Mouse (Mus musculus): ENCODE measurements around the gene Igsf8.
A peak's percentile ranks its signal among the peaks of the same experiment; 100 is the strongest.

The Igsf8 gene

DNA sequence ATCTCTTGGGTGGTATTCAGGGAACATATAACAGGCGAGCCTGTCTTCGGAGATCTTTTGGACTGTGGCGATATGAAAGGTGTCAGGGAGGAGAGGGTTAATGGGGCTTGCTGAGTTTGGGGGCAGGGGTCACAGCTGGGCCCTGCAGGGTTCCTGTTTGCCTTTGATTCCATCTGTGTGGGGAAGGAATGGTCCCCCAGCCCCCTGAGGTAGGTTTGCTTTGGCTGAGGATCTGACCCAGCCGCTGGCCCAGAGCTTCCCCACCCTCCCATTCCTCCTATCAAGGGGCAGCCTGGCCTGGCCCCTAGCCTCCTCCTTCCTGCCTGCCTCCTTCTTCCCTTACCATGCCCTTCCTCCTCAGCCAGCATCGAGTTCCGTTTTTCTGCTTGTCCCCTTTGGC lies 41.4 kb downstream of the Igsf8 start:
- no peak for DNase-seq (ENCODE audit: low spot score in 2 of 2)

DNA sequence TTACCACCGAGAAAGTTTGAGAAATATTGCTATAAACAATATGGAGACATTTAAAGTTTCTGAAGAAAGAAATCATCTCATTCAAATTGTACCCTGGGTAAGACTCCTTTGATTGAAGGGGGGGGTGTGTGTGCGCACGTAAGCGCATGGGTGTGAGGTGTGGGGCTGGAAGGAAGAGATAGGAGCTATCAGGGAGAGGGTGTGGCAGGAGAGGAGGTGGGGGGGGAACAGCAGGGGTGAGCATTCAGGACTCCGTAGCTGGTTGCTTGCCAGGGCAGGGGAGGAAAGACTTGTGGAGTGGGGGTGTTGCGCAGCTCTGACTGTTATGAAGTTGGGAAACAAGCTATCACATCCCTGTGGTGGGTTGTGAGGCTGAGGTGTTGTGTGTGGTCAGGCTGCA lies 43.0 kb downstream of the Igsf8 start:
- DNase-seq (ENCODE audit: low spot score in 2 of 2): no peak

DNA sequence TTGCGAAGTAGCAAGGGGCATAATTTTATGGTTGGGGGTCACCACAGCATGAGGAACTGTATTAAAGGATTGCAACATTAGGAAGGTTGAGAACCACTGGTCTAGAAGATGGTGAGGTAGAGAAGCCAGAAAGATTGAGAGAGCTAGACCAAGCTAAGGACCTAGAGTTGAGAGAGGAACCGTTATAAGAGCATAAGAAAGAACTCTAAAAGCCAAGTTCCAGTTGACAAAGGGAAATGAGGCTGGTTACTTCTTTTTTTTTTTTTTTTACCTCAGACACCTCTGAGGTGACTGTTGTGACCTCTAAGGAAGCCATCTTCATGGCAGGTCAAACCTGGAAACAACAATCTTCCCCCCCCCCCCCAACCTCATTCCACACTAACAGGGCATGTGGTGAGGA lies 43.7 kb downstream of the Igsf8 start:
- DNase-seq (ENCODE audit: low spot score in 2 of 2): no peak

DNA sequence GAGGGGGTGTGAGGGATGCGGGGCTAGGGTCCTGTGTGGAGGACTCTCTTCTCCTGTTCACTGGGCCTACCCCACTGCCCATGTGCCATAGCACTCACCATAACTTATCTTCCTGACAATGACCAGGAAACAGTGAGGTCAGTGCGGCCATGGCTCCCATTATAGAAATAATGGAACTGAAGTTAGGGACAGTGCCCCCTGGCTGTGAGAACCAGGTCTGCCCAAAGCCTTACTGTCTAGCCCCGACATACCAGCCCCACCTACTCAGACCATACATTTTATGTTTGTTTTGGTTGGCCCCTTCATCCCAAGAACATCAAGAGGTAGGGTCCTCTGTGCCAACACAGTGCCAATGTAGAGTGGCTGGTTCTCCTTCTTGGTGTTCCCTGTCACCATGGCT lies 44.2 kb downstream of the Igsf8 start:
- DNase-seq (ENCODE audit: low spot score in 2 of 2): peak in 1 of 2 experiments; percentile 13

DNA sequence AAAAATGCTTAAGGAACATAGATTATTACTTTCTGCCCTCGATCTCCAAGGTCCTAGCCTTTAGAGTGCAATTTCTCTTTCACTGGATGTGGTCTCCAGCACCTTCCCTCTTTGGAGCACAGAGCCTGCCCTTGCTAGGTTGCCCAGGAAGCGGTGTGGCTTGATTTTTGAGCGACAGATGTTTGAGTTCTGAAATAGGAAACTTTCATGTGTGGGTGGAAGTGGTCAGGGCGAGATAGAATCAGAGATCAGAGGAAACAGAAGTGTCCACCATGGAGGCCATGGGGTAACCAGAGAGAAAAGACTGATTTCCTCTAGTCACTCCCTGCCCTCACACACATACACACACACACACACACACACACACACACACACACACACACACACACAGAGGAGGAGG lies 44.8 kb downstream of the Igsf8 start:
- DNase-seq (ENCODE audit: low spot score in 2 of 2): no peak

DNA sequence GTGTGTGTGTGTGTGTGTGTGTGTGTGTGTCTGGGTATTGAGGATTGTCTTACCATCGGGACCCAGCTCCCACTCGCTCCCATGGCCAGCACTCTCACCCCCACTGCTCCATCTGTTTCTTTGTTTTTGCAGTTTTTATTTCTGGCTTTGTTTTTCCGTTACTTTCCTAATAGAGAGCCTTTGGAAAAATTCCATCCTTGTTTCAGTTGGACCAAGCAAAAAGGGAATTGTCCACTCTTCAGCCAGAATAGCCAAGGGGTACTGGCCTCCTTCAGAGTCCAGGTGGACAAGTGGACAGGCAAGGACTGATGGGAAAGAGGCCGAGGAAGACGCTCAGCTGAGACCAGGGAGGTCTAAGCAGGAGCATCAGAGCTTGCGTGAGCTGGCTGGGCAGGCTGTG lies 45.4 kb downstream of the Igsf8 start:
- no peak for DNase-seq (ENCODE audit: low spot score in 2 of 2)

DNA sequence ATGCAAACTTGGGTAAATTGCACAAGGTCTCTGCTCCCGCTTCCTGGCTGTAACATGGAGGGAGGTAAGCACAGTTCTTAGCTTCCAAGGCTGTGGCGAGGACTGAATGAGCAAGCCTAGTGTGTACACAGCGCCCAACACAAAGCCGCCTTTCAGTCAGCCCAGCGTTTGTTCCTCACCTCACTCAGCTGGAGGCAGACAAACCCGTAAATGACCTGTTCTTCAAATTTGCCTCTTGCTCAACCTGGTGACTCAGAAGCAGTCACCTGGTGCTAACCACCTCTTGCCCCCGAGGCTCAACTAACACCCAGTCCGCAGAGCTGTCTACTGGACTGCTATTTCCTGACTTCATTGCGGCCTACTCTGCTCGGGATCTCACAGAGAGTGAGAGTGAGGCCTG lies 46.5 kb downstream of the Igsf8 start:
- DNase-seq (ENCODE audit: low spot score in 2 of 2): no peak

DNA sequence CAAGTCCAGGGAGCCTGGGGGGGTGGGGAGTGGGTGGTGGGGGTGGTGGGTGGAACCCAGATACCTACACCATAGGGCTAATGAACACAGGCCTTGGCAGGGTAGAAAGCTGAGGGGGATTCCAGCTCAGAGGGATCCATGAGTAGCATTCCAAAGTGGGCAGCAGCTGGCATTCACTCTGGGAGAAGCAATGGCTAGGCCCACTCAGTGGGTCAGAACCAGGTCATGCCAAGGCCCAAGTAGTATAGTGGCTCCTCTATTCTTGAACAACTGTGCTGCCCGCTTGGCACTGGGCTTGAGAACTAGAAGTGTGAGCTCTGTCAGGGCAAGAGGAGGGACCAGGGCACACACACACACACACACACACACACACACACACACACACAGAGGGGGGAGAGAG lies 47.0 kb downstream of the Igsf8 start:
- no peak for DNase-seq (ENCODE audit: low spot score in 2 of 2)

DNA sequence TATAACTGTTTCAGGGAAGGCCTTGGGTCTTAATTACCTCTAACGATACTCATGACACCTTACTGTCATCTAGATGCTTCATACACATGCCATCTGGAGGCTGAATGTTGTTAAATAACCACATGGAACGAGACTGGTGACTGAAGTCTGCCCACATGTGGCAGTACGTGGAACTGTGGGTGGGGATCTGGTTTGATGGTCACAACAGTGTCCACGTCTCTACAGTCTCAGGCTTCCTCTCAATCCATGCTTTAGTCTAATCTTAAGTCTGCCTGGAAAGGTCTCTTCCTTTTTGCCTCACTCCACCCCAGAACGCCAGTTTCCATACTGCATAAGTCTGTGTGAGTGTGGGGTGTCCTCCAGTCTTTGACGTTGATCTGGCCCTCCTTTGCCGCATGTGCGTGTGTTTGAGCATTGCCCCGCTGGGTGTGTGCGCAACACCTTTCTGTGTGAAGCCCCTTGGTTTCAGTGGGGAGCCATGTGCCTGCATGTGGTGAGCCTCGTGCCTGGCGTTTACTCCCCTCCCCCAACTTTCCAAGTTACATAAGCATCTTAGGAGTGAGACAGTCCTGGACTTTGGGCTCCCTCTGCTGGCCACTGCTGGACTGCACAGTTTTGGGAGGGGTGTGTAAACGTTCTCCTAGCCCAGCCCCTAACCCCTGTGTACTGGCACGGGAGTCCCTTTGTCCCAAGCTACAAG lies 48.4 kb downstream of the Igsf8 start:
- peak; percentile 84 to 94 for DNase-seq (ENCODE audit: low spot score in 2 of 2)

DNA sequence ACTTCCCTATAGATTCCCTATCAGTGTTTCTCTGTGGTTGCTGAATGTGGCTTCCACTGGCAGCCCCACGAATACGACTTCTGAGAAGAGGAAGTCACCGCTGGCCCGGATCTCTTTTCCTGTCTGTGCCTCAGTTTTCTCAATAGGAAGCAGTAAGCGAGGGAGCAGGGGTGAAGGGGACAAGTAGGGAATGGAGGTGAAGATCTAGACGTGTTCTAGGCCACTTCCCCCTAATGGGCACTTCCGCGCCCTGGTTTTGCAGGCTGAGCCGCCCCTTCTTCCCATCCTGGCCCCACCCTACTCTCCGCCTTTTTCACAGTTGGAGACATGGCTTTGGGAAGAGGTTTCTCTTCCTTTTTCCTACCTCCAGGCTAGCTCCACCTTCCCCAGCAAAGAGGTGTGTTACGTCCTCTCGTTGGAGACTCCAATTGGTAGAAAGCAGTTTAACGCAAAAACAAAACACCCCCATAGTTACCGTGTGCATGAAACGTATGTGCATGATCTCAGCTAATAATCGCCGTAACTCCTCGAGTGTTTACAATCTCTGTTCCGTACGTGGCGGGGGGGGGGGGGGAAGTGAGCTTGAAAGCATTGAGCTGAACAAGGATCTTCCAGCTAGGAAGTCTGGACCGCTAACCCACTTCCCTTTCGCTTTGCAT lies 49.9 kb downstream of the Igsf8 start:
- DNase-seq (ENCODE audit: low spot score in 2 of 2): peak in 1 of 2 experiments; percentile 68

DNA sequence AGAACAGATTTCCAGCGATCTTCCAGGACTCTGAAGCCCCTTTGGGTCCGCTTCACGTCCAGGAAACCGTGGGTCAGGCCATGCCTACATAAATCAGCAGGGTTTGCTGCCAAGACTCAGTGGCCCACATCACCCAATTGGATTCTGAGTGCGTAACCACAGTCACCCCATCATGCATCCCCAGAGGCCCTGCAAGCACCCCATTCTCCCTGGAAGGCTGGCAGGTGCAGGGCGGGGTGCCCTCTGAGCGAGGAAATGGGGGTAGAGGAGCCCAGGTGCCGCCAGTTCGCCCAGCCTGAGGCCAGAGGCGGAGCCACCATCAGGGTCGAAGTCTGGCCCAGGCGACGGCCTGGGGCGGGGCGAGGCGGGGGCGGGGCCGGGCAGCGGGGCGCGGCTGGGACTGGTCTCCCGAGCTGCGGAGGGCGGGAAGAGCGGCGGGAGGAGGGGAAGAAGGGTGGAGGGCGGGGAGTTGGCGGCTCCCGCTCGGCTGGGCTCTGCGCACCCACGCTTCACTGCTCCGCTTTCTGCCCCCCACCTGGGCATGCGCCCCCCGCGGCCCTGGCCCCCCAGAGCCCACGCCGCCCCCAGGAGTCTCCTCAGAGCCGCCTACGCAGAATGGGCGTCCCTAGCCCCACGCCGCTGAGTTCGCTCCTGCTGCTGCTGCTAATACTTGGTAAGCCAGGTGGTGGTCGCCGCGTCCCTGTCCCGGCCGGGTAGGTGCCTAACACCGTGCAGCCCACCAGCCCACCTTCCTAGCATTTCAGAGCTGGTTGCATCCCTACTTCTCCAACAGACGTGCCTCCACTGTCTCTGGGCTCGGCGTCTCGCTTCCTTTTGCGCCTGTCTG lies 50.7 kb downstream of the Igsf8 start:
- peak; percentile 89 to 93 for DNase-seq (ENCODE audit: low spot score in 2 of 2)

DNA sequence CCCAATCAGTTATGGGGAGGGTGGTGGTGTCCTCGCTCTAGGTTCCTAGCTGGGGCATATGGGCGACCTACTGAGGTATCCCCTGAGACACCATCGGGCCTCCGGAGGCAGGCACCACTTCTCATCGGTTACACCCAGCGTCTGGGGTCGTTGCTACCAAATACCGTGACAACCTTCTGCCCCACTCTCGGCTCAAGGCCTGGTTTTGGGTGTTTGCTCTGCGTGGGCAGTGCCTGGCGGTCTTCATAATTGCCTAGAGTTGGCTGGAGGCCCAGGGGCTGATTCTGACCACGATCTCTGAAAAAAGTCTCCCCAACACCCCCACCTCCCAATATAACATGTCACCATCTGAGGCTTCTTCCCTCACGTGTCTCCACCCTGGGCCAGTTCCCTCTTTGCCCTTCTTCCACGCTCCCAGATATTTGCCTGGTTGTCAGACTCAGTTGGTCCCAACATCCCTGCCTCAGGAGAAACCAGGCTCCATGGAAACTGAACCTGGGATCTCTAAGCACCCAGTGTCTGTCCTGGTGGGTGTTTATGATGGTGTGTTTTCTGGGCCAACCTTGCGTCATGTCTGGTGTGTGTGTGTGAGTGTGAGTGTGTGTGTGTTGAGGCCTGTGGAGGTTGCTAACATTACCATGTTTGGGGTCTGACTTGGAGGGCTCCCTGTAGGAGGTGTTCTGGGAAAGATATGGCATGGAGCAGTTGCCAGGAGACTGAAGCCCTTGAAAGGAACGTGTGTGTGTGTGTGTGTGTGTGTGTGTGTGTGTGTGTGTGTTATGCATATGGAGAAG lies 51.5 kb downstream of the Igsf8 start:
- DNase-seq (ENCODE audit: low spot score in 2 of 2): no peak

DNA sequence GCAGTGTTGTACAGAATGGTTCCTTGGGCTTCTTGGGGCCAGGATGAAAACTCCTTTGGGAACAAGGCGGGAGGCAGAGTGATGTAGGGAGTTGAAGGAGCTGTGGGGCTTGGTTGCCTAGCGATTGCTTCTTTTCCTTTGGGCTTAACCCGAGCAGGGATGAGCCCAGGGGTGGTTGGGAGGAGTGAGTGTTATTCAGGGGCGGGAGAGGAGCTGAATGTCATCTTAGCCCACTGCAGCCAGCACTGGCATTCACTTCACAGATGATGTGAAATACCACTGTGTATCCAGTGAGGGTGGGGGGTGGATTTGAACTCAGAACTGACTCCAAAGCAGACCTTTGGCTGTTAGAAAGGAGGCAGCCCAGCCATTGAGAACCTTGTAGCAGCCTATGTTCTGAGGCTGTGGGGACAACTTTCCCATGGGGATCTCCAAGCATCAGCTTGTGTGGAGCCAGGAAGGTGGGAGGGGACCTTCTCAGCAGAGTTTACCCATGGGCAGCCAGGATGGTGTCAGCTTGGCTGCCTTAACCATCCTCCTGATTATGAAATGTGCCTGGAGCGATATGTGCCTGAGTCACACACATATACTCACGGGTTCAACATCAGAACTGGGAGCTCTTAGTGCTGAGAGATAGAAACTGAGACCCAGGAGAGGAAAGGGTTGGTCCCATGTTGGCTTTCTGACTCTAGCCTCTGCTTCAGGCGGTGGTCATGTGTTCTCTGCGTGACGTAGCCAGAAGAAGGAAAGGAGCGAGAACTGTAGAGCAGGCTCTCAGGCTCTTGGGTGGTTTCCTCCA lies 52.4 kb downstream of the Igsf8 start:
- no peak for DNase-seq (ENCODE audit: low spot score in 2 of 2)

DNA sequence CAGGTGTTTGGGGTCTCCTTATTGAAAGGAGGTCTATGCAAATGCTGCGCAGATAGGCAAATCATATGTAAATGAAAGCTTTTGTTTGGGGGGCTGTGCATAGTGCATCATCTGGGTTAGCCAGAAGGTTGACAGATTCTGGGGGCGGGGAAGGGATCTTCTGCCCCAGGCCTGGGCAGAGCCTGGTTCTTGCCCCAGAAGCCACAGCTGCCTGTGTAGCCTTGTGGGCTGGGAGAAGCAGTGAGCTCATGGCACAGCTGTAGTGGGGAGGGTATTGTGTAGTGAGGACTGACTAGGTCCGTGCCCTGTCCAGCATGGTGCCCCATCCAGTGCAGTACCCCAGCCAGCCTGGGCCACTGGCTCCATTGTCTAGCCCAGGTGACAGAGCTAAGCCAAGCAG lies 53.5 kb downstream of the Igsf8 start:
- DNase-seq (ENCODE audit: low spot score in 2 of 2): no peak

DNA sequence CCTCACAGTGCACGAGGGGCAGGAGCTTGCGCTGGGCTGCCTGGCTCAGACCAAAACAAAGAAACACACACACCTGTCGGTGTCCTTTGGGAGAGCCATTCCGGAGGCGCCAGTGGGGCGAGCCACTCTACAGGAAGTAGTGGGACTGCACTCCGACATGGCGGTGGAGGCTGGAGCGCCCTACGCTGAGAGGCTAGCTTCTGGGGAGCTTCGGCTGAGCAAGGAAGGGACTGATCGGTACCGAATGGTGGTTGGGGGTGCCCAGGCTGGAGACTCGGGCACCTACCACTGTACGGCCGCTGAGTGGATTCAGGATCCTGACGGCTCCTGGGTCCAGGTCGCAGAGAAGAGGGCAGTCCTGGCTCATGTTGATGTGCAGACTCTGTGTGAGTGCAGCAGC lies 56.0 kb downstream of the Igsf8 start:
- no peak for DNase-seq (ENCODE audit: low spot score in 2 of 2)

DNA sequence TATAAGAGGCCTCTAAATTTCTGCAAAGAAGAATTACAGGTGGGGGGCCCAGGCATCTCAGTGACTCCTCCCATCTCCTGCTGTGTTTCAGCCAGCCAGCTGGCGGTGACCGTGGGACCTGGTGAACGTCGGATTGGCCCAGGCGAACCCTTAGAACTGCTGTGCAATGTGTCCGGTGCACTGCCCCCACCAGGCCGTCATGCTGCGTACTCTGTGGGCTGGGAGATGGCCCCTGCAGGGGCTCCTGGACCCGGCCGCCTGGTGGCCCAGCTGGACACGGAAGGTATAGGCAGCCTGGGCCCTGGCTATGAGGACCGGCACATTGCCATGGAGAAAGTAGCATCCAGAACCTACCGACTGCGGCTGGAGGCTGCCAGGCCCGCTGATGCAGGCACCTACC lies 56.5 kb downstream of the Igsf8 start:
- no peak for DNase-seq (ENCODE audit: low spot score in 2 of 2)

DNA sequence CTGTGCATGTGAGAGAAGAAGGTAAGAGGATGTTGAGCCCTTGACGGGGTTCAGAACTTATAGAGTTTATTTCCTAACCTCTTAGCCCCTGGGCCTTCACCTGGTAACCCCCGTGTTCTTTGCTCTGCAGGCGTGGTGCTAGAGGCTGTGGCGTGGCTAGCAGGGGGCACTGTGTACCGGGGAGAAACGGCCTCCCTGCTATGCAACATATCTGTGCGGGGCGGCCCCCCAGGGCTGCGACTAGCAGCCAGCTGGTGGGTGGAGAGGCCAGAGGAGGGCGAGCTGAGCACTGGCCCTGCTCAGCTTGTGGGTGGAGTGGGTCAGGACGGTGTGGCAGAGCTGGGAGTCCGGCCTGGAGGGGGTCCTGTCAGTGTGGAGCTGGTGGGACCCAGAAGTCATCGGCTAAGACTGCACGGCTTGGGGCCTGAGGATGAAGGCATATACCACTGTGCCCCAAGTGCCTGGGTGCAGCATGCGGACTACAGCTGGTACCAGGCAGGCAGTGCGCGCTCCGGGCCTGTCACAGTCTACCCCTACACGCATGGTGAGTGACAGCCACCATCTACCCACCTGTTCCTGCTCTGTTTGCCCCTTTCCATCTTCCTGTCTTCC lies 57.1 kb downstream of the Igsf8 start:
- no peak for DNase-seq (ENCODE audit: low spot score in 2 of 2)

DNA sequence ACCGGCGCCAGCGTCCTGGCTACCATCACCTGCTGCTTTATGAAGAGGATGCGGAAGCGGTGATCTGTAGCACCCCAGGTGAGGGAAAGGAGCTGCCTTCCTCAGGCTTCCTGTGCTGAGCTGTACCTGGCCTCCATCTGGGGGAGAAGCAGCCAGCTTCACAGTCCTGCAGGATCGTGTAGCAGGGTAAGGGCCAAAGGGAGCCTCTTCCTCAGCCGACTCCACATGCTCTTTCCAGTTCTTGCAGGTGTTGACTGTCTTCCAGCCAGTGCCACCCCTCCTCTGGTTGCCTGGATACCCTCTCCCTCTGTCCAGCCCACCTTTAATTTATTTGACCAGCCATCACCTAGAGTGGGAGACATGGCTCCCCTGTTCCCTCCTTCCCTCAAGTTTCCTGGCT lies 57.9 kb downstream of the Igsf8 start:
- no peak for DNase-seq (ENCODE audit: low spot score in 2 of 2)

DNA sequence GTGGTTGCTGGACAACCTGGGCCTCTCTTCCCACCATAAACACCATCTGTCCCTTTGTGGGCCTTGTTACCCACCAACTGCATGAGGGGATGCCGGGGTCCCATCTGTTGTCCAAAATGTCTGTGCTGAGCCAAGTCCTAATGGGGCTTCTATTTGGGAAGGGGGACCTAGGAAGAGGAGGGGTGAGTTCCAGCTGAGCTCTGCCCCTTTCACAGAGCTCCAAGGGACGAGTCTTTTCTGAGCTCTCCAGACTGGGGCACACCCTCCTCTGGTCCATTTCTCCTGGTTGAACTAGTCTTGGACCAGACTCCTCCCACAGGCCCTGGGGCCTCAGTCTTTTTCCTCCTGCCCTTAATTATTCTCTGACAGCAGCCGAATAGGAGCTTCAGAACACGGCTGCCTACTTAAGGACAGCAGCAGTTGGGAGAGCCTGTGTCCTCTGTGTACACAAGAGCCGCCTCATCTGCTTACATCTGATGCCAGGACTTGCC lies 58.5 kb downstream of the Igsf8 start:
- no peak for DNase-seq (ENCODE audit: low spot score in 2 of 2)

DNA sequence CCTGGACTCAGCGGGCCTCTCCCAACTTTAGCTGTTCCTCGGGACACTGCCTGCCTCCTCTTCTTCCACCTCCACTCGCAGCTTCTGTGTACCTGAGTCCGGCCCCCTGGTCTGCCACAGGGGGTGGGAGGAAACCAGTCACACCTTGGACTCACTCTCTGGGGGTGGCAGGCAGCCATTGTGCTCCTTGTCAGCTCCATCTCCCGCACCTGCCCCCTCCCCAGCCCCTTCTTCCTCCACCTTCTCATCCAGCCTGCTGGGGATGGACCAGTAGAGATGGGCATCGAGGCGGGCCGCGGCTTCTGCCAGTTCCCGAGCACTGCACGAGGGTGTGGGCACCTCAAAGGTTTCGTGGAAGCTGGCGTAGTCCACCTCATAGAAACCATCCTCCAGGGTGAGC lies 61.3 kb downstream of the Igsf8 start:
- no peak for DNase-seq (ENCODE audit: low spot score in 2 of 2)

DNA sequence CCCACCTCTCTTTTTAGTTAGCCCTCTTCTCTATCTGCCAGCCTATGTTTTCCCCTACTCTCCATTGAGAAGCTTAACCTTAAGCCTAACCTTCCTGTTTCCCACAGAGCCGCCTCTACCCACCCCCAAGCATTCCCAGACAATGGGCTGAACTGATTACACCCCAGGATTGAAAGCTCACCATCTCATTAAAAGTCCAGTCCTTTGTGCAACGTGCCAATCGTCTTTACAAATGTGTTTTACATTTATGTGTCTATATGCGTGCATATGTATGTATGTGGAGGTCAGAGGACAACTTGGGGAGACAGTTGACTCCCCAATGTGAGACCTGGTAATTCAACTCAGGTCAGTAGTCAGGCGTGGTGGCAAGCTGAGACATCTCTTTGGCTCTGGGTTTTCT lies 61.9 kb downstream of the Igsf8 start:
- no peak for DNase-seq (ENCODE audit: low spot score in 2 of 2)
